Mouse (Mus musculus) right cerebral cortex, postnatal 10 days (tissue): ENCODE data around the gene Gm14147.
"Not testable (repeated sequence)": the region's sequence is repeated elsewhere in the genome, so short reads cannot be mapped to it uniquely, and the experiment has no call there.

Source experiments
- DNase-seq, 2 experiments: peaks; one replicate each; pipeline ENCODE4 v3.0.0; 2021; ENCODE audit warnings: low spot score in 2 of 2

Gm14147 gene

GRCm38 (mm10) chr2:151097945-151098344 is at the start of gene Gm14147:
Gene Gm14147 (plus strand): TSS chr2:151098245.
- not testable (repeated sequence) for DNase-seq

DNA sequence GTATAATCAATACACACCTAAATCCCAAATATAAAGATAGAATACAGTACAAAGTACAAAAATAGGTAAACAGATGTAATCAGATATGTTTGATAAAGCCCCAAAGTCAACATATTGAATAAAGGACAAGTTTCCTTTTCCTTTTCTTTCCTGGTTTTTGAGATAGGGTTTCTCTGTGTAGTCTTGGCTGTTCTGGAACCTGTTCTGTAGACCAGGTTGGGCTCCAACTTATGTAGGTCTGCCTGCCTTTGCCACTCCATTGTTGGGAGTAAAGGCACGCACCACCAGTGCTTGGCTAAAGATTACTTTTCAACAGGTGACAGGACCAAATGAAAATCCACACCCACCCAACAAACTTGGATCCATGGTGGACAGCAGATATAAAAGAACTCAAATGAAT is 41.4 kb upstream of the Gm14147 start:
- DNase-seq: no peak

DNA sequence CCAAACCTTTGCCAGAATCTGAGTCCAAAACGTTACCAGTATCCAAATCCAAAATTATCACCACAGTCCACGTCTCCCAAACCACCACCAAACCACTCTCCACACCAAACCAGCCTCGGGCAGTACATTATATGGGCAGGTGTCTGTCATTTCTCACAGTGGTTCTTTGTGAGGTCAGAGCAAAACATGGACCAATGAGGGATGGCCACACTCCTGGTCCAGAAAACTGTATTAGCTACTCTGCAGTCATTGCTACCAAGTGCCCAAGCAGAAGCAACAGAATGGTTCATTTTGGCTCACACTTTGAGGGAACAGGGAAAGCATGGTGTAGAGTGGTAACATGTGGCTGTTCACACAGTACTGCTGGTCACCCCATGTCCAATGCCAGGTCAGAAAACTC is 5.8 kb upstream of the Gm14147 start, which contains the start of gene Gm14151:
Gene Gm14151, minus strand, starts transcription at position 101 of the 400 bp plus-strand sequence.
- DNase-seq: not testable (repeated sequence)
